In the genomic region with DNA sequence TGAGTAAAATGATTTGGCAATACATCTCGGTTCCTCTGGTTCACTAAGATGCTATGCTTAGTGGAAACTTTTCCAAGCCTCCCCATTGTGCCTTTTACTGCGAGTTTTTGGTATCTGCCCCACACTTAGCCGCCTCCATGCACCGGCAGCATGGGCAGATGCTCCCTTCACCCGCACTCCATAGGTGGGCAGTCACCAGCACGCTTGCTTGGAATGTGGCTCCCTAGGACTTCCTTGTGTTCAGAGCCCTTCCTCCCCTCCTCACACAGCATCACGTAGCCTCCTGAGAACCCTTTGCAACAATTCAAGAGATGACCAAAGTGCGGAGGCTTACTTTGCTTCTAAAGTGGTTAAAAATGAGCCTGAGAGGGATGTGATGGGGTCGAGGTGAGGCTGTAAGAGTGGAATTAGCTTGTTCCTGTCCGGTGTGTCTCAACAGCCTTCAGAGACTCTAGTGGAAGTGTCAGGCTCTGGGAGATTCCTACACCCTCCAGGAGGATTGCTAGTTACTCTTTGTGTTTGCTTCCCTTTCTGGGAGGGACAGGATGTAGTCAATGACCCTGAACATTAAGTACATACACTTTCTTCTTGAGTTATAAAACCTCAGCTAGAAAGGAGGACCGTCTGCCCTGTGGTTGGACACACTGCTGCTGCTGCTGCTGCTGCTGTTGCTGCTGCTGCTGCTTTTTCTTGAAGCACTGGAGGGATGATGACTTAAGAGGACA, we compare ENCODE assay signal across 23 mouse cellular contexts. TPM values are rescaled to one million over a fixed set of nuclear protein-coding genes. Genes with fewer than 3 reads are reported as not detected.
A peak's percentile ranks its signal among the peaks of the same experiment; 100 is the strongest.
DNase-seq lines count a peak whose midpoint lies in the region; ATAC-seq and TF ChIP-seq lines count a peak whose summit lies in the region.
"Had no signal": no experiment of that assay in that cellular context is flagged by ENCODE, and none has a peak within 500 bp of the region (broad histone marks: within the 10 kb centered on the region; RNA-seq: fewer than 3 reads in every experiment).

No protein-coding gene starts in this region.

- no peaks in the 10 kb centered on the region for H3K9me3 ChIP-seq in kidney, embryonic 15.5 days (replicated peaks)
- no peaks in the 10 kb centered on the region for H3K9me3 ChIP-seq in neural tube, embryonic 12.5 days
- no peaks in the 10 kb centered on the region for H3K9me3 ChIP-seq in midbrain, embryonic 14.5 days (ENCODE audit: control insufficient read depth, low read length)
- H3K9me3 ChIP-seq: embryonic facial prominence, embryonic 13.5 days; forebrain, embryonic 12.5 days; hindbrain, embryonic 10.5 days; liver, embryonic 12.5 days; midbrain, embryonic 15.5 days had no signal

- peak overlapping the region; percentile 75 for H3K27ac ChIP-seq in kidney, embryonic 15.5 days
- no peak overlapping the region for H3K27ac ChIP-seq in kidney, adult 2 months (ENCODE audit: insufficient read depth, low read depth, low read length)
- H3K27ac ChIP-seq in neural tube, embryonic 12.5 days, result no peak overlapping the region
- H3K27ac ChIP-seq in midbrain, embryonic 14.5 days (replicated peaks; ENCODE audit: low read depth, low read length), result no peak overlapping the region
- H3K27ac ChIP-seq: embryonic facial prominence, embryonic 13.5 days; forebrain, embryonic 12.5 days; hindbrain, embryonic 10.5 days; liver, embryonic 12.5 days; midbrain, embryonic 15.5 days had no signal

- H3K4me2 ChIP-seq in kidney, embryonic 15.5 days, result peak overlapping the region; percentile 33
- H3K4me2 ChIP-seq in neural tube, embryonic 12.5 days (replicated peaks), result 0 out of 2 replicates have a peak overlapping the region, but pooled peaks have one; percentile 2
- no peak overlapping the region for H3K4me2 ChIP-seq in midbrain, embryonic 14.5 days (ENCODE audit: low read length)
- H3K4me2 ChIP-seq: embryonic facial prominence, embryonic 13.5 days; forebrain, embryonic 12.5 days; heart, embryonic 12.5 days; liver, embryonic 12.5 days; midbrain, embryonic 15.5 days had no signal

- H3K4me3 ChIP-seq in kidney, embryonic 15.5 days (replicated peaks), result no peak overlapping the region
- no peak overlapping the region for H3K4me3 ChIP-seq in kidney, adult 2 months (ENCODE audit: insufficient read depth, low read depth, low read length)
- no peak overlapping the region for H3K4me3 ChIP-seq in neural tube, embryonic 12.5 days
- H3K4me3 ChIP-seq in midbrain, embryonic 14.5 days (replicated peaks; ENCODE audit: low read depth, low read length), result no peak overlapping the region
- H3K4me3 ChIP-seq: embryonic facial prominence, embryonic 13.5 days; erythroblast, embryonic 14.5 days; forebrain, embryonic 12.5 days; heart, embryonic 12.5 days; hindbrain, embryonic 10.5 days; liver, embryonic 12.5 days; midbrain, embryonic 15.5 days had no signal

- H3K9ac ChIP-seq in kidney, embryonic 15.5 days, result no peak overlapping the region
- H3K9ac ChIP-seq in neural tube, embryonic 12.5 days, result no peak overlapping the region
- H3K9ac ChIP-seq in midbrain, embryonic 14.5 days (replicated peaks; ENCODE audit: low read length), result no peak overlapping the region
- H3K9ac ChIP-seq: embryonic facial prominence, embryonic 13.5 days; forebrain, embryonic 12.5 days; heart, embryonic 12.5 days; liver, embryonic 12.5 days; midbrain, embryonic 15.5 days had no signal

- WGBS in kidney, embryonic 15.5 days, result 13% methylated on average over 11 of the region's 11 CpGs
- 21% methylated on average over 11 of the region's 11 CpGs for WGBS in kidney, adult 2 months
- WGBS in neural tube, embryonic 12.5 days, result 18% methylated on average over 11 of the region's 11 CpGs
- 26% methylated on average over 11 of the region's 11 CpGs for WGBS in midbrain, embryonic 14.5 days

- no peaks in the 10 kb centered on the region for H3K36me3 ChIP-seq in kidney, embryonic 15.5 days
- no peaks in the 10 kb centered on the region for H3K36me3 ChIP-seq in kidney, adult 2 months (ENCODE audit: control insufficient read depth, insufficient read depth, low read length)
- H3K36me3 ChIP-seq in neural tube, embryonic 12.5 days, result no peaks in the 10 kb centered on the region
- H3K36me3 ChIP-seq in midbrain, embryonic 14.5 days (ENCODE audit: control insufficient read depth, insufficient read depth, low read length), result no peaks in the 10 kb centered on the region
- H3K36me3 ChIP-seq: embryonic facial prominence, embryonic 13.5 days; forebrain, embryonic 12.5 days; heart, embryonic 12.5 days; hindbrain, embryonic 10.5 days; liver, embryonic 12.5 days; midbrain, embryonic 15.5 days had no signal

- H3K4me1 ChIP-seq in kidney, embryonic 15.5 days, result peaks cover 10% of the 10 kb centered on the region
- H3K4me1 ChIP-seq in kidney, adult 2 months (ENCODE audit: control insufficient read depth, insufficient read depth, low read length), result peaks cover 4% of the 10 kb centered on the region; the same call in 1 of the 2 replicates
- no peaks in the 10 kb centered on the region for H3K4me1 ChIP-seq in neural tube, embryonic 12.5 days
- H3K4me1 ChIP-seq in midbrain, embryonic 14.5 days (ENCODE audit: control insufficient read depth, insufficient read depth, low read length), result no peaks in the 10 kb centered on the region
- H3K4me1 ChIP-seq: embryonic facial prominence, embryonic 13.5 days; forebrain, embryonic 12.5 days; heart, embryonic 12.5 days; liver, embryonic 12.5 days; midbrain, embryonic 15.5 days had no signal

- DNase-seq in embryo, embryonic 10.5 days (ENCODE audit: low spot score), result peak; percentile 24
- no peak for DNase-seq in embryo, embryonic 11 days
- DNase-seq in kidney, adult 2 months, result no peak
- DNase-seq in adipocyte (ENCODE audit: low spot score), result peak; percentile 24
- DNase-seq in midbrain, embryonic 14.5 days, result no peak
- DNase-seq: adrenal gland, postnatal 36 days; cerebellum, adult 11-12 months; cerebellum, postnatal 14 days; heart, postnatal 10 days; kidney, adult 18-20 months; lung, adult 2 months; lung, postnatal 4 days; thymus, adult 18-20 months; thymus, postnatal 4 days had no signal

- H3K27me3 ChIP-seq in kidney, embryonic 15.5 days, result no peaks in the 10 kb centered on the region
- H3K27me3 ChIP-seq in kidney, adult 2 months (replicated peaks; ENCODE audit: control insufficient read depth, insufficient read depth, low read length), result no peaks in the 10 kb centered on the region
- H3K27me3 ChIP-seq in neural tube, embryonic 12.5 days (replicated peaks), result no peaks in the 10 kb centered on the region
- no peaks in the 10 kb centered on the region for H3K27me3 ChIP-seq in midbrain, embryonic 14.5 days (ENCODE audit: control insufficient read depth, insufficient read depth, low read length)
- H3K27me3 ChIP-seq: heart, embryonic 12.5 days; midbrain, embryonic 15.5 days had no signal

- no peak for TF ChIP-seq CTCF in kidney, adult 2 months (conservative IDR thresholded peaks at IDR 0.05; ENCODE audit: insufficient read depth, insufficient read length, low read depth, low read length)

- no peak for TF ChIP-seq POLR2A in kidney, adult 2 months (IDR thresholded peaks at IDR 0.05; ENCODE audit: low read depth, low read length)

- peak; percentile 81 for ATAC-seq in kidney, embryonic 15.5 days (replicated peaks; ENCODE audit: low FRiP score)
- no peak for ATAC-seq in neural tube, embryonic 12.5 days (ENCODE audit: low FRiP score, low read depth)
- no peak for ATAC-seq in midbrain, embryonic 14.5 days (ENCODE audit: low FRiP score, low TSS enrichment)
- ATAC-seq: liver, embryonic 12.5 days; midbrain, embryonic 15.5 days had no signal

RNA-seq across cellular contexts. Expression of gene Tapt1, which starts 20.2 kb away (rescaled TPM):
- 28.5 and 30.0 TPM in 2 replicates for polyA plus RNA-seq in kidney, embryonic 15.5 days (2015; fragmentation: Nextera tagmentation; extraction: Ambion mirVana)
- polyA plus RNA-seq in kidney, adult 2 months (2012; rRNA removed), result 23.6 and 29.0 TPM in 2 replicates
- 32.4 and 35.9 TPM in 2 replicates for polyA plus RNA-seq in neural tube, embryonic 12.5 days (2016; fragmentation: Nextera tagmentation; extraction: Ambion mirVana)
- 31.7 and 34.6 TPM in 2 replicates for polyA plus RNA-seq in midbrain, embryonic 14.5 days (2014; fragmentation: Nextera tagmentation; extraction: Ambion mirVana)

Comparison
In these comparisons a context has a peak if more than half of its experiments do, and no peak if none do; other contexts are left out.
1. DNase-seq: peak in embryo, embryonic 10.5 days (single experiment) and adipocyte (single experiment); none in embryo, embryonic 11 days (single experiment), kidney, adult 2 months (single experiment) and midbrain, embryonic 14.5 days (single experiment).